Comparison of ENCODE assay signal across 8 mouse cellular contexts in the genomic region with DNA sequence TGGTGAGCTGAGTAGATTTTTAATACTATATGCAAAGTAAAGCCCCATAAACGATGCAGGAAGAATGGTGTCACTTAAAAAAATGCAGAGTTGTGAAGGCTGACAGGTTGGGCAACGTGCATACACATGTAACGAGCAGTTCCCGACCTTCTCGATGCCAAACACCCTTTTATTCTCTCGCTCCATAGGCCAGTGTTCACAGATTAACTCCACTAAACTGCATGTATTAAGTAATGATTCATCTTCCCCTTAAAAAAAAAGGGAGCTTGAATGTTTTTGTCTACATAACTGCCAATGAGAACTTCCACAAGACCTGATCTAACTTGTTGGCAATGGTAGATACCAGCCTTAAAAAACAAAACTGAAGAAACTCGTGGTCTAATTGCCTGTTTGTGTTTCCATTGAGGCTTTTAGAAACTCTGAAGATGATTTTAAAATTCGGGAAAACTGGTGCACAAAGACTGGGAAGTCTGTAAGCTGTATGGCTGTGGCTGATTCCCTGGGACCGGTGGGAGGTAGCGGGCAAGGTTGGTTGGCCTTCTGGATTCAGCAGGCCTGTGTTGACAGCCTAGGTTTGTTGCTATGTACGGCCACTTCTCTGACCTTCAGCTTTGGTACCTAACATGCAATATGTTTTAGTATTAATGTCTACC. TPM values are rescaled to one million over a fixed set of nuclear protein-coding genes. Genes with fewer than 3 reads are reported as not detected.
DNase-seq lines count a peak whose midpoint lies in the region; ATAC-seq lines count a peak whose summit lies in the region.

No protein-coding gene starts in this region.

- WGBS in heart, embryonic 11.5 days (ENCODE audit: insufficient replicate concordance): 71% methylated on average over 11 of the region's 11 CpGs
- 63% methylated on average over 11 of the region's 11 CpGs for WGBS in hindbrain, embryonic 15.5 days
- 68% methylated on average over 11 of the region's 11 CpGs for WGBS in macrophage (ENCODE audit: missing documents)

- H3K27ac ChIP-seq in heart, embryonic 11.5 days (ENCODE audit: low read depth, low read length): peak overlapping the region; percentile 97; the same call in 1 of the 2 replicates
- peak overlapping the region; percentile 93; the same call in 1 of the 2 replicates for H3K27ac ChIP-seq in hindbrain, embryonic 15.5 days (replicated peaks)
- 0 out of 2 replicates have a peak overlapping the region, but pooled peaks have one; percentile 28 for H3K27ac ChIP-seq in macrophage

- no peak overlapping the region for H3K4me3 ChIP-seq in heart, embryonic 11.5 days (ENCODE audit: low read depth, low read length)
- H3K4me3 ChIP-seq in hindbrain, embryonic 15.5 days: peak overlapping the region; percentile 79; the same call in 1 of the 2 replicates
- peak overlapping the region; percentile 47; the same call in 1 of the 2 replicates for H3K4me3 ChIP-seq in macrophage (ENCODE audit: inconsistent target)

- no peaks in the 10 kb centered on the region for H3K9me3 ChIP-seq in heart, embryonic 11.5 days (replicated peaks; ENCODE audit: control insufficient read depth, low read length)
- no peaks in the 10 kb centered on the region for H3K9me3 ChIP-seq in hindbrain, embryonic 15.5 days

- no peaks in the 10 kb centered on the region for H3K27me3 ChIP-seq in heart, embryonic 11.5 days (ENCODE audit: control insufficient read depth, insufficient read depth, low read length)
- no peaks in the 10 kb centered on the region for H3K27me3 ChIP-seq in hindbrain, embryonic 15.5 days

- H3K36me3 ChIP-seq in heart, embryonic 11.5 days (ENCODE audit: control insufficient read depth, insufficient read depth, low read length): no peaks in the 10 kb centered on the region
- H3K36me3 ChIP-seq in hindbrain, embryonic 15.5 days: no peaks in the 10 kb centered on the region
- H3K36me3 ChIP-seq in macrophage (ENCODE audit: inconsistent target): peaks cover 3% of the 10 kb centered on the region; the same call in 1 of the 2 replicates

- no peak for ATAC-seq in heart, embryonic 11.5 days (replicated peaks; ENCODE audit: insufficient number of reproducible peaks, low FRiP score, low TSS enrichment)
- ATAC-seq in hindbrain, embryonic 15.5 days (ENCODE audit: low FRiP score, low read depth): no peak

- peaks cover 37% of the 10 kb centered on the region for H3K79me2 ChIP-seq in macrophage (ENCODE audit: inconsistent target)

- H3K9ac ChIP-seq in heart, embryonic 11.5 days (ENCODE audit: low read depth, low read length): no peak overlapping the region
- no peak overlapping the region for H3K9ac ChIP-seq in hindbrain, embryonic 15.5 days

- peaks cover 24% of the 10 kb centered on the region for H3K4me1 ChIP-seq in heart, embryonic 11.5 days (ENCODE audit: control insufficient read depth, insufficient read depth, low read length)
- H3K4me1 ChIP-seq in hindbrain, embryonic 15.5 days (replicated peaks): peaks cover 50% of the 10 kb centered on the region

- no peak for DNase-seq in heart, postnatal 4 days
- peak; percentile 47 for DNase-seq in NIH3T3 (ENCODE audit: low read depth)
- no peak for DNase-seq in c-Kit-positive CD71-positive TER-119-positive erythroid progenitor cells, embryonic 14.5 days (ENCODE audit: low spot score)
- DNase-seq in gastrocnemius, postnatal 25 days: no peak
- DNase-seq in frontal cortex, adult 2 months (ENCODE audit: extremely low spot score in 1 of 2, low spot score in 1 of 2): no peak

- H3K4me2 ChIP-seq in heart, embryonic 11.5 days: peak overlapping the region; percentile 69
- H3K4me2 ChIP-seq in hindbrain, embryonic 15.5 days: peak overlapping the region; percentile 74

RNA-seq across cellular contexts. Expression of gene Zbtb38, which starts 32.0 kb away (rescaled TPM):
- polyA plus RNA-seq in heart, embryonic 11.5 days (2014; fragmentation: Nextera tagmentation; extraction: Ambion mirVana): 22.7 and 24.7 TPM in 2 replicates
- 10 to 100 TPM; 34.6 to 35.2 TPM for total RNA-seq in heart, postnatal 4 days (2021)
- 41.5 and 46.1 TPM in 2 replicates for polyA plus RNA-seq in hindbrain, embryonic 15.5 days (2015; fragmentation: Nextera tagmentation; extraction: Ambion mirVana)
- total RNA-seq in macrophage (2018; cell fraction: chromatin; rRNA removed): 10 to 100 TPM in 25 of 26 experiments, 1 to 10 TPM in 1; 9.3 to 58.6 (median 22.7) TPM
- 10 to 100 TPM; 12.6 to 50.5 (median 23.2) TPM for total RNA-seq in macrophage (2018; cell fraction: cytosol; rRNA removed)
- 10 to 100 TPM; 14.7 to 57.0 (median 26.5) TPM for total RNA-seq in macrophage (2018; cell fraction: nucleus; rRNA removed)
- polyA plus RNA-seq in macrophage (2018): 11.3 to 18.9 TPM (median 18.6 TPM) in 3 replicates
- total RNA-seq in gastrocnemius, postnatal 25 days (2021): 10 to 100 TPM; 19.3 to 19.8 TPM
- polyA plus RNA-seq in frontal cortex, adult 2 months (2012; rRNA removed): 19.0 and 20.5 TPM in 2 replicates

Comparison
In these comparisons a context has a peak if more than half of its experiments do, and no peak if none do; other contexts are left out.
1. H3K27ac ChIP-seq: peak in every context shown above with its lines; median percentile 97 in heart, embryonic 11.5 days; 93 in hindbrain, embryonic 15.5 days; 28 in macrophage.